Mouse (Mus musculus) left cerebral cortex, postnatal 36 days (tissue): ENCODE results near the gene Il18rap. TPM values are rescaled to one million over a fixed set of nuclear protein-coding genes. Genes with fewer than 3 reads are reported as not detected.
A peak's percentile ranks its signal among the peaks of the same experiment; 100 is the strongest.
"Not testable (repeated sequence)": the region's sequence is repeated elsewhere in the genome, so short reads cannot be mapped to it uniquely, and the experiment has no call there.

ENCODE experiments used
- DNase-seq, 2 experiments: peaks; one replicate each; pipeline ENCODE4 v3.0.0; 2021 to 2022; ENCODE audit warnings: low spot score in 2 of 2, mixed read lengths in 1 of 2
- intact Hi-C: fragments of 180-260 bp; cut with DNase I; formaldehyde crosslinking; loops from one replicate; pipeline ENCODE4 v1.15.1; 2025
- total RNA-seq, 2 experiments: library from RNA; stranded (reverse); gene quantifications; 2 replicates each; pipeline ENCODE4 v1.2.3; 2021

Il18rap gene
- total RNA-seq, 2 experiments from 2014 or later: not detected

DNA sequence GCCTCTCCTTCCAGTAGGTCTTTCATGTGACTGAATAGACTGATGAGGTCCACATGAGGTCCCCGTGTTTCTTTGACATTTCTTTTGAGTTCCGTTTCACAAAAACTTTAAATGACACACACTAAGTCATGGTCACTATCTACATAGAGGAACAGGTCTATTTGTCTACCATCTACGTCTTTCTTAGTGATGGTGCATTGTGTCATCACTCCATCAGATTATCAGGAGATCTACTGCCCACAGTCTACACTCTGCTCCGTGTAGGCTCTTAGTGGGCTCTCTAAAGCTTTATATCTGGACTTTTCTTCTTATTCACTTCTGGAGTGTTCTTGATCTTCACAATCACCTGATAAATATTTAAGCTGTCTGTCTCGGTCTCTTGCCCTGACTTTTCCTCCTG is 14.1 kb downstream of the Il18rap start:
- intact Hi-C loops: no loop called here
- DNase-seq: no peak

- intact Hi-C loops: no loop called here
- DNase-seq: no peak
Measured at GRCm38 (mm10) chr1:40537577-40537976, 22.4 kb downstream of the Il18rap start.

- DNase-seq: peak in 1 of 2 experiments; percentile 37
- intact Hi-C loops: loop anchor here (1.0 to 2.0 kb wide), 2 partner anchors 164 to 430 kb away; no protein-coding TSS in a partner anchor
Measured at GRCm38 (mm10) chr1:40544650-40545049, 29.5 kb downstream of the Il18rap start.

DNA sequence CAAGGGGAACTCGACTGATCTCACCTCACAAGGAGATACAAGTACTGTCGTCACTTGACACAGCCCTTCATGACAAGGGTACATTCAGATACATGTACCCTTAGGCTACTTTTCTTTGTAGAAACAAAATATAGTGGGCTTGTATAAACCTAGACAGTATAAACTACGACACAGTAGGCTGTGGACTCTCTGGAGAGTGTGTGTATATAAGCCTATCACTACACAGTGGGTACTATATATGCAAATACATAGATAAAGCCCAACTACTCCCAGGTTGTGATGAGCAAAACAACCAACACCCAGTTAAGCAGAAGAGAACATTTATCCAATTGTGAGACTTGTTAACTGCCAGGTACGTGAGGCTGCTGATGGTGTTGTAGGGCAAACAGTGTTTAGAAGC is 31.5 kb downstream of the Il18rap start:
- intact Hi-C loops: no loop called here
- DNase-seq: no peak

GRCm38 (mm10) chr1:40547064-40547572 is 32.0 kb downstream of the Il18rap start:
- intact Hi-C loops: no loop called here
- DNase-seq: no peak

DNA sequence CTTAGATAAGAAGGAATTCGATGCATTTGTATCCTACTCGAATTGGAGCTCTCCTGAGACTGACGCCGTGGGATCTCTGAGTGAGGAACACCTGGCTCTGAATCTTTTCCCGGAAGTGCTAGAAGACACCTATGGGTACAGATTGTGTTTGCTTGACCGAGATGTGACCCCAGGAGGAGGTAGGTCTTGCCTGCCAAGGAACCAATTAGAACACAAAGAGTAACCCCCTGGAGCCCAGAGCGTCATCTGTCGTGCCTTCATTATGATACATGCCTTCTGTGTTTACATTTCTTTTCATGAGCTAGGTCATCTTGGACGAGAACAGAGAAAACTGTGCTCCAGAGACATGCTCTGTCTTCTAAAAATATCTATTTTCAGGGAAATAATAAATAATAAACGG is 32.6 kb downstream of the Il18rap start:
- no peak for DNase-seq
- intact Hi-C loops: no loop called here

GRCm38 (mm10) chr1:40569374-40569773 is 54.2 kb downstream of the Il18rap start:
- intact Hi-C loops: no loop called here
- no peak for DNase-seq

DNA sequence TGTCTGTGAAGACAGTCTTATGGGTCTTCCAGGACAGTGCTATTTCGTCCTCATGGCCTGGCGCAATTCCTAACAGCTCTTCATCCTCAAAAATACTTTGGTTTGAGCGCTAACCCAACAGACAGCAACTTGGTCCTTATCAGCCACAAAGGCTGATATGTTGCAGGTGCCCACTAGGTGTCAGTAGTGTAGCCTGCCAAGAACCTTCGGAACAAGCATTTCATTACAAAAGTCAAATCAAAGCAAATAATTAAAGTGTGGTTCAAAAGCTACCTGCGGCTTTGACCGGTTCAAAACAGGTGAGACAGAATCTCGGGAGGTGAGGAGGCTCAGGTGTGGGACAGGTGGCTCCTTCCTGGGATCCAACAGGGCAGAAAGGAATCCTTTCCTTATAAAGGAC is 64.6 kb downstream of the Il18rap start, which contains the start of gene Slc9a4:
Gene Slc9a4, plus strand, starts transcription at position 298 of the 400 bp plus-strand sequence.
- peak; percentile 13 to 35 for DNase-seq
- intact Hi-C loops: loop anchor here (1.0 to 5.0 kb wide), 3 partner anchors 79 to 265 kb away; no protein-coding TSS in a partner anchor

GRCm38 (mm10) chr1:40580269-40580668 is 65.1 kb downstream of the Il18rap start:
- no peak for DNase-seq
- intact Hi-C loops: loop anchor here (1.0 to 5.0 kb wide), 2 partner anchors 78 to 187 kb away; no protein-coding TSS in a partner anchor

GRCm38 (mm10) chr1:40586776-40587175 is 71.6 kb downstream of the Il18rap start:
- DNase-seq: no peak
- intact Hi-C loops: no loop called here

- no peak for DNase-seq
- intact Hi-C loops: no loop called here
Measured at GRCm38 (mm10) chr1:40590931-40591330, 75.8 kb downstream of the Il18rap start.

DNA sequence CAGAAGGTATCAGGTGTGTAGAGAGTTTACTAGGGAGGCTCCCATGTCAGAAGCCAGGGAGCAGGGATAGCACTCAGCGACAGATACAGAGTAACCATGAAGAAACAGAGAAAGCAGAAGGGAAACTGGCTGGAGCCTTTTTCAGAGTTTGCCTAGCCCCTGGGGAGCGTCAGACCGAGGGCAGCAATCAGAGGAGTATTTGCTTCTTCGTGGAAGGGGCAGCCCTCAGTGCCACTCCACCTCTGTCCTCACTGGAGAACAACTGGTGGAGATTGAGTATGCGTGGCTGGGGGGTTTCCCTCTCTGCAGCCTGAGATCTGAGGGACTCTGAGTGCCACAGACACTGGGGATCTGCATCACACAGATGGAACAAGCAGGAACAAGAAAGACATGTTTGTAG is 82.7 kb downstream of the Il18rap start:
- intact Hi-C loops: no loop called here
- DNase-seq: no peak

- DNase-seq: peak in 1 of 2 experiments; percentile 8
- intact Hi-C loops: not testable (repeated sequence)
Measured at GRCm38 (mm10) chr1:40599661-40600060, 84.5 kb downstream of the Il18rap start.

DNA sequence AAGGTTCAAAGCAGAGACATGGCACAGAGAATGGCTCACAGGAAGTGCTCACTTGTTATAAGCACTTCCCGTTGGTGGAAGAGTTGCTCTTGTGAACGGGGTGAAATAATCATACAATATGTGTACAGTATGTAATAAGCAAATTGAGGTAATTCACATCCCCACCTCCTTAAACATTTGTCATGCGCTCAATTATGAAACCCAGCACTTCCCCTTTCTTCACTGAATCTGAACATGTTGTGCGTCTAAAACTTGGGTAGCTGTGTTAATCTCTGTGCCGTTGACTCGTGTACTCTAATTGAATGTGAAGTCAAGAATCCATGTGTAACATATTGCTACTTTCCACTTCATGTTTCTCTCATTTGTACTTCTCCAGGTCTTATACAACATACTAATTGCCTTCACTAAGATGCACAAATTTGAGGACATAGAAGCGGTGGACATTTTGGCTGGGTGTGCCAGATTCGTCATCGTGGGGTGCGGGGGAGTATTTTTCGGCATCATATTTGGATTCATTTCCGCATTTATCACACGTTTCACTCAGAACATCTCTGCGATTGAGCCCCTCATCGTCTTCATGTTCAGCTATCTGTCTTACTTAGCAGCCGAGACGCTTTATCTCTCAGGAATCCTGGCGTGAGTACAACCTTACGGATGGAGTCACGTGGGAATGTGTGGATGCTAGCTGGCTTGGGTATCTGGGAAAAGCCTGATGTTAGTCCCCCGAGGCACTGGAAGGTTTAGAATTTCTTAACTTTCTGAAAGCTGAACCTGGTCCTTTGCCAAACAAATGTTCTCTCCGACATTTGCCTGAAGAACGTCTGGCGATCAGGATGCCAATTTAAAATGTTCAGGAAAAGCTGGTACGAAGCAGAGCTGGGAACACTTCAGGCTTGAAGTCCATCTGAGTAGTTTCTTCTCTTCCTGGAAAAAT is 85.5 kb downstream of the Il18rap start:
- intact Hi-C loops: no loop called here

More for the DNA sequence above, 85.5 kb downstream of the Il18rap start:
- DNase-seq: peak; percentile 50 to 58

Other genes with a start within 250 kb of the Il18rap start
- 1 to 10 TPM in 1 of 2 experiments, under 1 TPM in 1; 0.54 to 1.1 TPM for gene Il1rl2, start 190.8 kb upstream of the Il18rap start, total RNA-seq
- gene Il1rl1, start 85.8 kb upstream of the Il18rap start, total RNA-seq: under 1 TPM; 0.35 to 0.48 TPM
- gene Il18r1, start 49.8 kb upstream of the Il18rap start, total RNA-seq: under 1 TPM in 1 of 2 experiments, not detected in 1; 0.09 TPM
- gene Slc9a4, start 64.7 kb downstream of the Il18rap start, total RNA-seq: under 1 TPM; 0.63 to 0.76 TPM
- 1 to 10 TPM; 1.7 to 3.1 TPM for gene Slc9a2, start 165.2 kb downstream of the Il18rap start, total RNA-seq